Mouse (Mus musculus): ENCODE measurements around the gene Hnrnpm. TPM values are rescaled to one million over a fixed set of nuclear protein-coding genes. Genes with fewer than 3 reads are reported as not detected.

The Hnrnpm gene
- polyA plus RNA-seq, 1 experiment = 87.3 TPM

- Histone ChIP-seq H3K36me3 (ENCODE audit: control insufficient read depth, insufficient read depth, low read length) (peaks cover 10% of the 10 kb centered on the region), H3K27ac (ENCODE audit: insufficient read depth, low read length) (no peak overlapping the region), H3K27me3 (ENCODE audit: control insufficient read depth, insufficient read depth, low read length) (no peaks in the 10 kb centered on the region), H3K4me3 (ENCODE audit: extremely low read depth, insufficient read depth, insufficient read length) (no peak overlapping the region), H3K4me1 (ENCODE audit: control insufficient read depth, insufficient read depth, insufficient read length) (peaks cover 8% of the 10 kb centered on the region; the same call in 1 of the 2 replicates)
- no peak for TF ChIP-seq CTCF (IDR thresholded peaks at IDR 0.05; ENCODE audit: extremely low read depth, insufficient read depth, insufficient read length, insufficient replicate concordance)
- TF ChIP-seq POLR2A (IDR thresholded peaks at IDR 0.05; ENCODE audit: low read depth, low read length) = no peak
- DNase-seq (ENCODE audit: low read depth in 1 of 2, low spot score in 2 of 2) = no peak
Measured at GRCm38 (mm10) chr17:33675452-33675851, 11.2 kb downstream of the Hnrnpm start.

- H3K36me3 ChIP-seq (ENCODE audit: control insufficient read depth, insufficient read depth, low read length) = peaks cover 10% of the 10 kb centered on the region
- no peak for DNase-seq (ENCODE audit: low read depth in 1 of 2, low spot score in 2 of 2)
- WGBS = 86% methylated on average over 1 of the region's 1 CpGs
- peaks cover 4% of the 10 kb centered on the region; the same call in 1 of the 2 replicates for H3K4me1 ChIP-seq (ENCODE audit: control insufficient read depth, insufficient read depth, insufficient read length)
- H3K27me3 ChIP-seq (ENCODE audit: control insufficient read depth, insufficient read depth, low read length) = no peaks in the 10 kb centered on the region
- H3K4me3 ChIP-seq (ENCODE audit: extremely low read depth, insufficient read depth, insufficient read length) = no peak overlapping the region
- H3K27ac ChIP-seq (ENCODE audit: insufficient read depth, low read length) = no peak overlapping the region
- no peak for TF ChIP-seq POLR2A (IDR thresholded peaks at IDR 0.05; ENCODE audit: low read depth, low read length)
Measured at GRCm38 (mm10) chr17:33673837-33674236, 12.8 kb downstream of the Hnrnpm start.

- no peak overlapping the region for H3K4me3 ChIP-seq (ENCODE audit: extremely low read depth, insufficient read depth, insufficient read length)
- no peaks in the 10 kb centered on the region for H3K27me3 ChIP-seq (ENCODE audit: control insufficient read depth, insufficient read depth, low read length)
- DNase-seq (ENCODE audit: low read depth in 1 of 2, low spot score in 2 of 2) = no peak
- no peak for TF ChIP-seq POLR2A (IDR thresholded peaks at IDR 0.05; ENCODE audit: low read depth, low read length)
- no peak for TF ChIP-seq CTCF (IDR thresholded peaks at IDR 0.05; ENCODE audit: extremely low read depth, insufficient read depth, insufficient read length, insufficient replicate concordance)
- WGBS = 97% methylated on average over 3 of the region's 3 CpGs
- H3K27ac ChIP-seq (ENCODE audit: insufficient read depth, low read length) = no peak overlapping the region
- H3K4me1 ChIP-seq (ENCODE audit: control insufficient read depth, insufficient read depth, insufficient read length) = no peaks in the 10 kb centered on the region
- H3K36me3 ChIP-seq (ENCODE audit: control insufficient read depth, insufficient read depth, low read length) = peaks cover 16% of the 10 kb centered on the region
Measured at GRCm38 (mm10) chr17:33669681-33670080, 17.0 kb downstream of the Hnrnpm start.

GRCm38 (mm10) chr17:33666813-33667212, 19.8 kb downstream of the Hnrnpm start:
- DNase-seq (ENCODE audit: low read depth in 1 of 2, low spot score in 2 of 2) = no peak
- 78% methylated on average over 3 of the region's 3 CpGs for WGBS
- H3K36me3 ChIP-seq (ENCODE audit: control insufficient read depth, insufficient read depth, low read length) = peaks cover 29% of the 10 kb centered on the region

GRCm38 (mm10) chr17:33649781-33650475, 36.7 kb downstream of the Hnrnpm start:
- no peaks in the 10 kb centered on the region for H3K27me3 ChIP-seq (ENCODE audit: control insufficient read depth, insufficient read depth, low read length)
- H3K4me1 ChIP-seq (ENCODE audit: control insufficient read depth, insufficient read depth, insufficient read length) = no peaks in the 10 kb centered on the region
- H3K4me3 ChIP-seq (ENCODE audit: extremely low read depth, insufficient read depth, insufficient read length) = no peak overlapping the region
- TF ChIP-seq POLR2A (IDR thresholded peaks at IDR 0.05; ENCODE audit: low read depth, low read length) = no peak
- TF ChIP-seq CTCF (IDR thresholded peaks at IDR 0.05; ENCODE audit: extremely low read depth, insufficient read depth, insufficient read length, insufficient replicate concordance) = no peak
- no peak for DNase-seq (ENCODE audit: low read depth in 1 of 2, low spot score in 2 of 2)
- 98% methylated on average over 34 of the region's 34 CpGs for WGBS
- H3K36me3 ChIP-seq (ENCODE audit: control insufficient read depth, insufficient read depth, low read length) = peaks cover 58% of the 10 kb centered on the region
- no peak overlapping the region for H3K27ac ChIP-seq (ENCODE audit: insufficient read depth, low read length)

More at GRCm38 (mm10) chr17:33666813-33667212, 19.8 kb downstream of the Hnrnpm start:
- no peak overlapping the region for H3K4me3 ChIP-seq (ENCODE audit: extremely low read depth, insufficient read depth, insufficient read length)
- TF ChIP-seq POLR2A (IDR thresholded peaks at IDR 0.05; ENCODE audit: low read depth, low read length) (no peak), CTCF (IDR thresholded peaks at IDR 0.05; ENCODE audit: extremely low read depth, insufficient read depth, insufficient read length, insufficient replicate concordance) (no peak)
- H3K27ac ChIP-seq (ENCODE audit: insufficient read depth, low read length) = no peak overlapping the region
- H3K27me3 ChIP-seq (ENCODE audit: control insufficient read depth, insufficient read depth, low read length) = no peaks in the 10 kb centered on the region
- H3K4me1 ChIP-seq (ENCODE audit: control insufficient read depth, insufficient read depth, insufficient read length) = no peaks in the 10 kb centered on the region

GRCm38 (mm10) chr17:33645073-33645472, 41.6 kb downstream of the Hnrnpm start:
- Histone ChIP-seq H3K4me3 (ENCODE audit: extremely low read depth, insufficient read depth, insufficient read length) (no peak overlapping the region), H3K4me1 (ENCODE audit: control insufficient read depth, insufficient read depth, insufficient read length) (no peaks in the 10 kb centered on the region), H3K36me3 (ENCODE audit: control insufficient read depth, insufficient read depth, low read length) (peaks cover 43% of the 10 kb centered on the region), H3K27ac (ENCODE audit: insufficient read depth, low read length) (no peak overlapping the region), H3K27me3 (ENCODE audit: control insufficient read depth, insufficient read depth, low read length) (no peaks in the 10 kb centered on the region)
- WGBS = 95% methylated on average over 8 of the region's 8 CpGs
- DNase-seq (ENCODE audit: low read depth in 1 of 2, low spot score in 2 of 2) = no peak
- TF ChIP-seq POLR2A (IDR thresholded peaks at IDR 0.05; ENCODE audit: low read depth, low read length) = no peak
- no peak for TF ChIP-seq CTCF (IDR thresholded peaks at IDR 0.05; ENCODE audit: extremely low read depth, insufficient read depth, insufficient read length, insufficient replicate concordance)

- no peak for TF ChIP-seq POLR2A (IDR thresholded peaks at IDR 0.05; ENCODE audit: low read depth, low read length)
- no peak for TF ChIP-seq CTCF (IDR thresholded peaks at IDR 0.05; ENCODE audit: extremely low read depth, insufficient read depth, insufficient read length, insufficient replicate concordance)
- Histone ChIP-seq H3K27me3 (ENCODE audit: control insufficient read depth, insufficient read depth, low read length) (no peaks in the 10 kb centered on the region), H3K4me1 (ENCODE audit: control insufficient read depth, insufficient read depth, insufficient read length) (no peaks in the 10 kb centered on the region), H3K4me3 (ENCODE audit: extremely low read depth, insufficient read depth, insufficient read length) (no peak overlapping the region), H3K36me3 (ENCODE audit: control insufficient read depth, insufficient read depth, low read length) (peaks cover 33% of the 10 kb centered on the region), H3K27ac (ENCODE audit: insufficient read depth, low read length) (no peak overlapping the region)
- no peak for DNase-seq (ENCODE audit: low read depth in 1 of 2, low spot score in 2 of 2)
- WGBS = 84% methylated on average over 4 of the region's 4 CpGs
Measured at GRCm38 (mm10) chr17:33644068-33644467, 42.6 kb downstream of the Hnrnpm start.
